Mouse (Mus musculus) spleen, adult 2 months (tissue): ENCODE data around the gene Cyp2w1. TPM values are rescaled to one million over a fixed set of nuclear protein-coding genes. Genes with fewer than 3 reads are reported as not detected.

Source experiments
- DNase-seq, 2 experiments: peaks; one replicate each; pipeline versions ENCODE4 v3.0.0 to v3.0.0-alpha.2; 2012 to 2021; ENCODE audit warnings: low spot score in 2 of 2, low read depth in 1 of 2
- H3K27ac ChIP-seq: fragments of 200-500 bp; 2 replicates; pipeline ENCODE4 v1.5.1; 2012; ENCODE audit warnings: low read length, inconsistent platforms; ENCODE audit not compliant: insufficient read depth
- H3K27me3 ChIP-seq: fragments of 200-500 bp; 2 replicates; pipeline ENCODE4 v1.6.1; 2012; ENCODE audit warnings: mild to moderate bottlenecking, moderate library complexity, low read length, inconsistent platforms; ENCODE audit not compliant: control insufficient read depth, insufficient read depth
- H3K36me3 ChIP-seq: fragments of 200-500 bp; 2 replicates; pipeline ENCODE4 v1.6.1; 2012; ENCODE audit warnings: mild to moderate bottlenecking, low read length, inconsistent platforms; ENCODE audit not compliant: control insufficient read depth, insufficient read depth
- H3K4me1 ChIP-seq: fragments of 200-500 bp; 2 replicates; pipeline ENCODE4 v1.6.1; 2011; ENCODE audit warnings: inconsistent platforms; ENCODE audit not compliant: control insufficient read depth, insufficient read depth, insufficient read length
- H3K4me3 ChIP-seq: fragments of 200-500 bp; 2 replicates; pipeline ENCODE4 v1.5.1; 2011; ENCODE audit warnings: mild to moderate bottlenecking, inconsistent platforms; ENCODE audit not compliant: insufficient read depth, insufficient read length; ENCODE audit errors: extremely low read depth
- CTCF ChIP-seq: fragments of 200-500 bp; IDR thresholded peaks from 2 replicates; pipeline ENCODE4 v1.5.1; 2011; ENCODE audit warnings: mild to moderate bottlenecking, inconsistent platforms; ENCODE audit not compliant: insufficient read depth, insufficient read length, insufficient replicate concordance; ENCODE audit errors: extremely low read depth
- POLR2A ChIP-seq: fragments of 200-500 bp; IDR thresholded peaks from 2 replicates; pipeline ENCODE4 v1.6.1; 2011; ENCODE audit warnings: low read depth, low read length, inconsistent platforms
- WGBS: fragments of 180-500 bp; shearing (Covaris S2); methylation state at CpG from one replicate; pipeline ENCODE4 v1.1.7; 2018; 5-methylcytosine and 5-hydroxymethylcytosine counted together
- polyA plus RNA-seq: library from polyadenylated mRNA; depleted of rRNA; stranded (reverse); fragments of >200 nt; gene quantifications from 2 replicates; pipeline ENCODE4 v1.2.3, GENCODE M21; 2012; rRNA removed

The Cyp2w1 gene
- not detected in 2 replicates for polyA plus RNA-seq

GRCm38 (mm10) chr5:139352317-139352716 lies at the start of gene Cyp2w1:
Gene Cyp2w1 (plus strand): TSS chr5:139352617.
- DNase-seq: no peak
- no peak for TF ChIP-seq CTCF
- H3K27me3 ChIP-seq: no peaks in the 10 kb centered on the region
- no peaks in the 10 kb centered on the region for H3K36me3 ChIP-seq
- H3K4me1 ChIP-seq: no peaks in the 10 kb centered on the region
- 86% methylated on average over 6 of the region's 6 CpGs for WGBS
- H3K27ac ChIP-seq: no peak within 1 kb of the TSS
- no peak within 1 kb of the TSS for H3K4me3 ChIP-seq

DNA sequence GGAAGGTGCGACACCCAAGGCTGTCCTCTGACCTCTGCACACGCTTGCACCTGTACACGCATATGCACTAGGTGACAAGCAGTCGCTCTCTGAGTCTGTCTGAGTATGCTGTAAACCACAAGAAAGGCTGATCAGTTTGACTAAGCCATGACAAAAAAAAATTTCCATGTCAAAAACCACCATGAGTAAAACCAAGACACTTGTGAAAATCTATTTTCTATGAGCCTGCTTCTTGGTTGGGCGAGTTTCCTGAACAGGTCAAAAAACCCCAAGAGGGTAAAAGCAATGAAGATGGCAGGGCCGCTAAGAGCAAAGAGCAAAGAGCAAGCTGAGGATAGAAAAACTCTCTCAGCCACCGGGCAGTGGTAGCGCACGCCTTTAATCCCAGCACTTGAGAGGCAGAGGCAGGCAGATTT lies 48.8 kb upstream of the Cyp2w1 start:
- peak overlapping the region; percentile 70 for H3K27ac ChIP-seq
- no peaks in the 10 kb centered on the region; the same call in 1 of the 2 replicates for H3K36me3 ChIP-seq
- TF ChIP-seq POLR2A (no peak), CTCF (no peak)
- peaks cover 40% of the 10 kb centered on the region for H3K4me1 ChIP-seq
- H3K27me3 ChIP-seq: no peaks in the 10 kb centered on the region
- no peak overlapping the region for H3K4me3 ChIP-seq
- peak in 1 of 2 experiments; percentile 64 for DNase-seq
- WGBS: 22% methylated on average over 9 of the region's 9 CpGs

DNA sequence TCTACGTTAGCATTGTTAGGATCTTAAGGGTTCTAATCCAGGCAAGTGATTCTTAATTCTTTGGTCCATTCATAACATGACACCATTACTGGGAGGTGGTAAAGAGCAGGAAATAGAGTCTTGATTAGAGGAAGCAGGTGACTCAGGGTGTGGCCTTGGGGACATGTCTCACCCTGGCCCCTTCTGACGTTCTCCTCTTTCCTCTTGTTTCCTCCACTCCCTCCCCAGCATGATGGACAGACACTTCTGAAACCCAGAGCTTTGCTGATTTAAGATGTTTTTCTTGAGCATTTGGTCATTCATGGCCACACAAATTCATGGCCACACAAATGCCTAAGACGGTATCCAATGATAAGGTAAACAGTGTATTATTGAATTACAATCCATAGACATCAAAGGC lies 42.5 kb upstream of the Cyp2w1 start:
- TF ChIP-seq POLR2A: no peak
- Histone ChIP-seq H3K4me3 (no peak overlapping the region), H3K27ac (no peak overlapping the region), H3K36me3 (no peaks in the 10 kb centered on the region; the same call in 1 of the 2 replicates), H3K27me3 (no peaks in the 10 kb centered on the region), H3K4me1 (peaks cover 3% of the 10 kb centered on the region)
- WGBS: 66% methylated on average over 3 of the region's 3 CpGs
- no peak for DNase-seq

GRCm38 (mm10) chr5:139310477-139310876 lies 41.9 kb upstream of the Cyp2w1 start:
- Histone ChIP-seq H3K27ac (no peak overlapping the region), H3K36me3 (no peaks in the 10 kb centered on the region; the same call in 1 of the 2 replicates), H3K4me1 (peaks cover 2% of the 10 kb centered on the region), H3K4me3 (no peak overlapping the region), H3K27me3 (no peaks in the 10 kb centered on the region)
- TF ChIP-seq POLR2A: no peak
- no peak for TF ChIP-seq CTCF
- WGBS: 91% methylated on average over 4 of the region's 4 CpGs
- no peak for DNase-seq

DNA sequence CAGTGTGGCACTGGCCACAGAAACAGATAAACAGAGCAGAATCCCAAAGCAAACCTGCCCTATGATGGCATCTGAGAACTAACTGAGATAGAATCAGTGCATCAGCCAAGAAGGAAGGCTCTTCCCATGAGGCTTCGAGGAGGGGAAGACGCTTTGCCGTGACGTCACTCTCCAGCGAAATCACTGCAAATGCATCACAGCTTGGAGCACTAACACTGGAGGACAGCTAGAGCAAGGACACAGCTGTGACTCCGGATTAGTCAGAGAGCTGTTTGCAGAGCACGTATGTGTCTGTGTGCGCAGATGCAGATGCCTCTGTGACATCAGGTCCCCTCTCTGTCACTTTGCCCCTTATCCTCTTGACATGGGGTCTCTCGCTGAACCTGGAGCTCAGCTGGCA lies 40.6 kb upstream of the Cyp2w1 start:
- H3K4me1 ChIP-seq: peaks cover 2% of the 10 kb centered on the region; the same call in 1 of the 2 replicates
- DNase-seq: no peak
- TF ChIP-seq POLR2A (no peak), CTCF (no peak)
- H3K27ac ChIP-seq: no peak overlapping the region
- H3K4me3 ChIP-seq: no peak overlapping the region
- 90% methylated on average over 9 of the region's 9 CpGs for WGBS
- no peaks in the 10 kb centered on the region; the same call in 1 of the 2 replicates for H3K36me3 ChIP-seq
- no peaks in the 10 kb centered on the region for H3K27me3 ChIP-seq

GRCm38 (mm10) chr5:139313536-139313935 lies 38.9 kb upstream of the Cyp2w1 start:
- TF ChIP-seq CTCF (no peak), POLR2A (no peak)
- no peak overlapping the region for H3K27ac ChIP-seq
- 85% methylated on average over 9 of the region's 9 CpGs for WGBS
- no peak overlapping the region for H3K4me3 ChIP-seq
- no peaks in the 10 kb centered on the region for H3K27me3 ChIP-seq
- no peaks in the 10 kb centered on the region for H3K36me3 ChIP-seq
- DNase-seq: no peak
- peaks cover 2% of the 10 kb centered on the region; the same call in 1 of the 2 replicates for H3K4me1 ChIP-seq

DNA sequence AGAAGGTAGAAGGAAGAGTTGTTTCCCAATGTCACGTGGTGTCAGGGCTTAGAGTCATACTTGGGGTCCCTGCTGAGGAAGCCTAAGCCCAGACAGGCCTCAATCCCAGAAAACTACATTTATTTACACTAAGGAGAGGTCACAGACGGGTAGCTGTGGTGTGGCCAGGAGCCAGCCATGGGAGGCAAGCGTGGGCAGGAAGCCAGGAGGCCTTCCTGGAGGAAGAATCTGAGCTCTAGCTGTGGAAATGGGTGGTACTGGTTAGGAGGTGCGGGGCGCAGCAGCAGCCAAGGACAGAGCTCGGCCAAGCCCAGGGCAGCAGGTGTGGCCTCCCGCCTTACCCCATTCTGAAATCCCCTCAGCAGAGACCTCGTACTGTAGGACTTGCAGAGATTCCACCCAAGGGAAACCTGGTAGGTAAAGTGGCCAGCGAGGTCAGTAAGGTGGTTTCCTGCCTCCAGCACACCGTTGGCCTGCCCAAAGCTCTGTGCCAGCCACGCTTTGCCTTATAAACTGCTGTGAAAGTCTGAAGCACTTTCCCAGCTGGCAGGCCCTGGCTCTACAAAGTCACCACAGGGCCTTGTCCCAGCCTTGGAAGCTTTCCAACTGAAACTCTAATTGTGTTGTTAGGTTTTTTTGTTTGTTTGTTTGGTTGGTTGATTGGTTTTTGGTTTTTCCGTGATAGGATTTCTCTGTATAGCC lies 37.3 kb upstream of the Cyp2w1 start:
- DNase-seq: no peak
- TF ChIP-seq POLR2A (no peak), CTCF (no peak)
- Histone ChIP-seq H3K4me1 (no peaks in the 10 kb centered on the region), H3K27ac (no peak overlapping the region), H3K36me3 (no peaks in the 10 kb centered on the region), H3K4me3 (no peak overlapping the region), H3K27me3 (no peaks in the 10 kb centered on the region)
- 70% methylated on average over 12 of the region's 12 CpGs for WGBS
